Mouse (Mus musculus) heart, adult 2 months (tissue): ENCODE measurements around the gene Cenpu. TPM values are rescaled to one million over a fixed set of nuclear protein-coding genes. Genes with fewer than 3 reads are reported as not detected.

Experiments used
- DNase-seq, 2 experiments: peaks; one replicate each; pipeline ENCODE4 v3.0.0; 2021
- H3K27ac ChIP-seq: fragments of 200-600 bp; 2 replicates; pipeline ENCODE4 v1.8.1; 2022
- H3K27me3 ChIP-seq: fragments of 200-500 bp; 2 replicates; pipeline ENCODE4 v1.6.1; 2012; ENCODE audit warnings: mild to moderate bottlenecking, low read length, inconsistent platforms, mixed read lengths; ENCODE audit not compliant: control insufficient read depth, insufficient read depth
- H3K36me3 ChIP-seq: fragments of 200-500 bp; 2 replicates; pipeline ENCODE4 v1.6.1; 2012; ENCODE audit warnings: low read length, inconsistent platforms; ENCODE audit not compliant: control insufficient read depth, insufficient read depth
- H3K4me1 ChIP-seq: fragments of 200-500 bp; 2 replicates; pipeline ENCODE4 v1.6.1; 2011; ENCODE audit warnings: low read length; ENCODE audit not compliant: control insufficient read depth, insufficient read depth
- H3K4me3 ChIP-seq: fragments of 200-600 bp; 2 replicates; pipeline ENCODE4 v1.8.1; 2022
- H3K79me2 ChIP-seq: fragments of 200-500 bp; replicated peaks from 2 replicates; pipeline ENCODE4 v1.6.1; 2012; ENCODE audit warnings: mild to moderate bottlenecking, inconsistent platforms, low read length, moderate library complexity, mixed read lengths; ENCODE audit not compliant: control insufficient read depth, insufficient read depth
- H3K9ac ChIP-seq: fragments of 200-500 bp; 2 replicates; pipeline ENCODE4 v1.6.1; 2012; ENCODE audit warnings: low read depth, mild to moderate bottlenecking, control low read depth, inconsistent platforms, low read length, mixed read lengths
- CTCF ChIP-seq: fragments of 200-600 bp; IDR thresholded peaks from 2 replicates; pipeline ENCODE4 v1.8.1; 2022; ENCODE audit warnings: antibody characterized with exemption, mild to moderate bottlenecking, moderate library complexity
- EP300 ChIP-seq: fragments of 200-500 bp; IDR thresholded peaks from 2 replicates; pipeline ENCODE4 v1.6.1; 2011; ENCODE audit warnings: low read depth, low read length, control low read depth; ENCODE audit not compliant: insufficient read depth
- POLR2A ChIP-seq: fragments of 200-500 bp; IDR thresholded peaks from 2 replicates; pipeline ENCODE4 v1.6.1; 2011; ENCODE audit warnings: mild to moderate bottlenecking, low read depth, low read length, control low read depth; ENCODE audit not compliant: insufficient read depth
- WGBS: fragments of 180-500 bp; shearing (Covaris S2); methylation state at CpG from one replicate; pipeline ENCODE4 v1.1.7; 2018; 5-methylcytosine and 5-hydroxymethylcytosine counted together
- intact Hi-C: fragments of 180-260 bp; cut with DNase I; formaldehyde crosslinking; loops from one replicate; pipeline ENCODE4 v1.15.1; 2025
- polyA plus RNA-seq: library from polyadenylated mRNA; depleted of rRNA; stranded (reverse); fragments of >200 nt; gene quantifications from 2 replicates; pipeline ENCODE4 v1.2.3, GENCODE M21; 2012
- total RNA-seq, 2 experiments: library from RNA; stranded (reverse); gene quantifications; 2 replicates each; pipeline ENCODE4 v1.2.3; 2021

Cenpu gene
- total and polyA plus RNA-seq, 3 experiments: 0.21 to 0.73 (median 0.30) TPM

DNA sequence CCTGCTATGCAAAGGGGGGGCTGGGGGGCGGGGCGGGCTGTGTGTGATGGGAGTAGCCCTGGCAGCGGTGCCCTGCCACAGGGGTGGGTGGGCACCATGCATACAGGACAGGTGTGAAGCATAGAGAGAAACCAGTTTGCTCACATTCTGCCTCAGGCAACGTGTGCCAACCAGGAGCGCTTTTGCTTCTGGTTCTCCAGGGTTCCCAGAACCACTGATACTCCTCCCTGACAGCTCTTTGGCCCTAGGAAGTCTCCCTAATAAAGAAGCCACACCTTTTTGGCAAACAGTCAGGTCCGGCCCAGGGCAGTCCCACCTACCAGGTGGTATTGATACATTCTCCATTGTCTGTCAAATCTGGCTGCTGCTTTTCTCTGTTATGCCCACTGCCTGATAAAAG is 8.2 kb upstream of the Cenpu start:
- intact Hi-C loops: loop anchor here (10.0 kb wide), 1 partner anchor 359 kb away; no protein-coding TSS in a partner anchor
- WGBS: 63% methylated on average over 6 of the region's 6 CpGs
- no peaks in the 10 kb centered on the region for H3K27me3 ChIP-seq
- no peak overlapping the region for H3K27ac ChIP-seq
- H3K4me3 ChIP-seq: no peak overlapping the region
- TF ChIP-seq CTCF (no peak), POLR2A (no peak), EP300 (no peak)
- no peaks in the 10 kb centered on the region; the same call in 1 of the 2 replicates for H3K4me1 ChIP-seq
- H3K36me3 ChIP-seq: no peaks in the 10 kb centered on the region
- no peak for DNase-seq
- H3K79me2 ChIP-seq: no peaks in the 10 kb centered on the region
- no peak overlapping the region for H3K9ac ChIP-seq

- no peak overlapping the region; the same call in 1 of the 2 replicates for H3K27ac ChIP-seq
- TF ChIP-seq CTCF: no peak
- TF ChIP-seq EP300: no peak
- TF ChIP-seq POLR2A: no peak
- no peaks in the 10 kb centered on the region; the same call in 1 of the 2 replicates for H3K4me1 ChIP-seq
- DNase-seq: no peak
- H3K4me3 ChIP-seq: no peak overlapping the region
- H3K36me3 ChIP-seq: no peaks in the 10 kb centered on the region
- no peaks in the 10 kb centered on the region for H3K79me2 ChIP-seq
- no peaks in the 10 kb centered on the region for H3K27me3 ChIP-seq
- whole genome bisulfite sequencing: 84% methylated on average over 5 of the region's 5 CpGs
- intact Hi-C loops: loop anchor here (2.0 to 10.0 kb wide), 4 partner anchors 75 to 361 kb away; partner anchors contain the start of gene Acsl1
- H3K9ac ChIP-seq: no peak overlapping the region
Measured at GRCm38 (mm10) chr8:46545854-46546253, 6.0 kb upstream of the Cenpu start.

DNA sequence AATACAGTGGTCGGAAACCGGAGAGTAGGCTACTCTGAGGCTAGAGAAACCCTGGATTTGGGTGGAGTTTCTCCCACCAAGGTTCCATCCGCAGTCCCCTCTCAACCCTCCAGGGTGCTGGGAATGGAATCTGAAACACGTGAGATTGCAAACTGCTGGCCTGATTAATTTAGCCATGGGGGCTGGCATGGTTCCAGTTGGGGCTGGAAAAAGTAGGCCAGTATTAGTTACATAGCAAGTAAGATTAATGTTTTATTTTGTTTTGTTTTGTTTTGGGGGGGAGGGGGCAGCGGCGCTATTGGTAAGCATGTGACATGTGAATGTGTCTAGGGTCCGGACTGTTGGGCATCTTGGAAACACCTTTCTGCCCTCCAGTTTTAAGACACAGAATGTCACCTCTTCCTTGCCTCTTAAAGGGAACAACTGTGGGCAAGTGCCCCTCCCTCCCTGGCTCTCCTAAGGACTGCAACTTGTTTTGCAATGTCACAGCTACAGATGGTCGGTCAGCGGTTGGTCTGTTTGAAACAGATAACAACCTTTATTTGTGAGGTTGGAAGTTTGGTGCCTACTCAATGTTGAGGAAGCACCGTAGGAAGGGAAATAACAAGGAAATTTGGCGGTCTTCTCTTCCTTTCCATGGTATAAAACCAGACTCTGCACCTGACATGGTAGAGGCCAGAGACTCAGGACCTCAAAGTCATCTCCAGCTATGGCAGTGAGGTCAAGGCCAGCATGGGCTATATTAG is 5.2 kb upstream of the Cenpu start:
- H3K79me2 ChIP-seq: no peaks in the 10 kb centered on the region
- peaks cover 1% of the 10 kb centered on the region; the same call in 1 of the 2 replicates for H3K4me1 ChIP-seq
- WGBS: 43% methylated on average over 11 of the region's 11 CpGs
- peak overlapping the region; percentile 12; the same call in 1 of the 2 replicates for H3K27ac ChIP-seq
- H3K4me3 ChIP-seq: no peak overlapping the region
- no peaks in the 10 kb centered on the region for H3K27me3 ChIP-seq
- TF ChIP-seq CTCF (peak; percentile 35), EP300 (no peak)
- intact Hi-C loops: loop anchor here (1.0 to 10.0 kb wide), 5 partner anchors 76 to 362 kb away; partner anchors contain the start of gene Acsl1
- DNase-seq: peak; percentile 28 to 30
- H3K36me3 ChIP-seq: no peaks in the 10 kb centered on the region
- H3K9ac ChIP-seq: no peak overlapping the region

DNA sequence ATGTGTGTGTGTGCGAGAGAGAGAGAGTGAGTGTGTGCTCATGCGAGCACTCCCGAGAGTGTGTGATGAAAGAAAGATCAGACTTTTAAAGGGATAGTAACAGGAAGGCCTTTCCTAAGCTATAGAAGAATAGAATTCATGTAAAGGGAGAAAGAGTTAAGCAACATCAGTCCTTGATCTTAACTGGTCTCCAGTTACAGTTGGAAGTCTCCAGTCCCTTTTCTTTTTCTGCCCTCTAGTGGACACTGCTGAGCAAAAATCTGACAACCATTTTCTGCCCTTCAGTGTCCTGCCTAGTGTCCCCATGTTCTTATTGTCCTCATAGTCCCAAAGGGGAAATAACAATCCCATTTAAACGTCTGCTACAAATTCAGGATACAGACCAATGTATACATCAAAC is 4.6 kb upstream of the Cenpu start:
- intact Hi-C loops: loop anchor here (1.0 to 10.0 kb wide), 5 partner anchors 76 to 362 kb away; partner anchors contain the start of gene Acsl1
- no peak overlapping the region for H3K9ac ChIP-seq
- DNase-seq: peak in 1 of 2 experiments; percentile 21
- TF ChIP-seq CTCF (peak; percentile 85), POLR2A (no peak)
- H3K4me1 ChIP-seq: peaks cover 1% of the 10 kb centered on the region; the same call in 1 of the 2 replicates
- 30% methylated on average over 4 of the region's 4 CpGs for WGBS
- H3K27ac ChIP-seq: no peak overlapping the region
- H3K36me3 ChIP-seq: no peaks in the 10 kb centered on the region
- H3K79me2 ChIP-seq: no peaks in the 10 kb centered on the region
- no peaks in the 10 kb centered on the region for H3K27me3 ChIP-seq
- H3K4me3 ChIP-seq: no peak overlapping the region

- no peak for DNase-seq
- WGBS: 77% methylated on average over 8 of the region's 8 CpGs
- intact Hi-C loops: loop anchor here (2.0 to 10.0 kb wide), 2 partner anchors 69 to 395 kb away; no protein-coding TSS in a partner anchor
Measured at GRCm38 (mm10) chr8:46550058-46550457, 1.8 kb upstream of the Cenpu start.

DNA sequence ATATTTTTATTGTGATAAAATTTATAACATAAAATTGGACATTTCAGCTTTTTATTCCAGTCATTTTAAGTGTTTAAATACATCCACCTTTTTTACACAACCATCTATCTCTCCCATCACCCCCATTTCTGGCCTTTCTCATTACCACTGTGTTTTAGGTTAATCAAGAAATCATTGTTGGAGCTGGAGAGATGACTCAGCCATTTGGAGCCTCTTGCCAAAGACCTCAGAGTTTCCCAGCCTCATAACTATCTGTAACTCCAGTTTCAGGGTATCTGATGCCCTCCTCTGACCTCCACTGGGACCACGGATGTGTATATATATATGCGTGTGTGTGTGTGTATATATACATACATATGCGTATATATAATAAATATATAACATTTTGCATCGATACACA is 799 bp upstream of the Cenpu start:
- TF ChIP-seq EP300 (no peak), POLR2A (no peak), CTCF (no peak)
- H3K79me2 ChIP-seq: no peaks in the 10 kb centered on the region
- H3K9ac ChIP-seq: no peak overlapping the region
- peak overlapping the region; percentile 56 for H3K4me3 ChIP-seq
- H3K4me1 ChIP-seq: peaks cover 1% of the 10 kb centered on the region; the same call in 1 of the 2 replicates
- DNase-seq: no peak
- peak overlapping the region; percentile 88 for H3K27ac ChIP-seq
- 27% methylated on average over 4 of the region's 4 CpGs for WGBS
- H3K27me3 ChIP-seq: no peaks in the 10 kb centered on the region
- intact Hi-C loops: loop anchor here (2.0 to 10.0 kb wide), 2 partner anchors 68 to 394 kb away; no protein-coding TSS in a partner anchor
- no peaks in the 10 kb centered on the region for H3K36me3 ChIP-seq

More at GRCm38 (mm10) chr8:46550058-46550457, 1.8 kb upstream of the Cenpu start:
- Histone ChIP-seq H3K36me3 (no peaks in the 10 kb centered on the region), H3K4me3 (no peak overlapping the region), H3K27me3 (no peaks in the 10 kb centered on the region), H3K4me1 (peaks cover 1% of the 10 kb centered on the region; the same call in 1 of the 2 replicates), H3K27ac (no peak overlapping the region), H3K9ac (no peak overlapping the region), H3K79me2 (no peaks in the 10 kb centered on the region)
- TF ChIP-seq CTCF (no peak), POLR2A (no peak), EP300 (no peak)
